Mouse (Mus musculus): ENCODE results near the gene Klhdc4.

The Klhdc4 gene

GRCm38 (mm10) chr8:121806126-121806525 is 23.2 kb downstream of the Klhdc4 start:
- no peak for DNase-seq

- no peak for DNase-seq
Observed at GRCm38 (mm10) chr8:121804829-121805228, 24.5 kb downstream of the Klhdc4 start.

GRCm38 (mm10) chr8:121798401-121798800 is 31.0 kb downstream of the Klhdc4 start:
- DNase-seq = no peak

- DNase-seq = no peak
Observed at GRCm38 (mm10) chr8:121796406-121796805, 33.0 kb downstream of the Klhdc4 start.

GRCm38 (mm10) chr8:121795461-121795860 is 33.9 kb downstream of the Klhdc4 start:
- no peak for DNase-seq

- no peak for DNase-seq
Observed at GRCm38 (mm10) chr8:121794151-121794550, 35.2 kb downstream of the Klhdc4 start.

- no peak for DNase-seq
Observed at GRCm38 (mm10) chr8:121792627-121793026, 36.7 kb downstream of the Klhdc4 start.

GRCm38 (mm10) chr8:121792159-121792558 is 37.2 kb downstream of the Klhdc4 start:
- DNase-seq = peak in 1 of 2 experiments; percentile 12

GRCm38 (mm10) chr8:121788786-121789185 is 40.6 kb downstream of the Klhdc4 start:
- no peak for DNase-seq

GRCm38 (mm10) chr8:121786542-121786941 is 42.8 kb downstream of the Klhdc4 start:
- DNase-seq = no peak

- no peak for DNase-seq
Observed at GRCm38 (mm10) chr8:121782493-121782892, 46.9 kb downstream of the Klhdc4 start.

- DNase-seq = no peak
Observed at GRCm38 (mm10) chr8:121773876-121774275, 55.5 kb downstream of the Klhdc4 start.

- no peak for DNase-seq
Observed at GRCm38 (mm10) chr8:121770845-121771752, 58.3 kb downstream of the Klhdc4 start.

GRCm38 (mm10) chr8:121769621-121770020 is 59.7 kb downstream of the Klhdc4 start:
- DNase-seq = no peak

GRCm38 (mm10) chr8:121769095-121769494 is 60.3 kb downstream of the Klhdc4 start:
- no peak for DNase-seq

- no peak for DNase-seq
Observed at GRCm38 (mm10) chr8:121765594-121766138, 63.7 kb downstream of the Klhdc4 start.

- DNase-seq = no peak
Observed at GRCm38 (mm10) chr8:121763700-121764013, 65.7 kb downstream of the Klhdc4 start.

- no peak for DNase-seq
Observed at GRCm38 (mm10) chr8:121762999-121763699, 66.2 kb downstream of the Klhdc4 start.

GRCm38 (mm10) chr8:121761480-121761879 is 67.9 kb downstream of the Klhdc4 start:
- peak; percentile 3 to 44 for DNase-seq

GRCm38 (mm10) chr8:121760484-121760883 is 68.9 kb downstream of the Klhdc4 start:
- no peak for DNase-seq

- no peak for DNase-seq
Observed at GRCm38 (mm10) chr8:121758470-121758869, 70.9 kb downstream of the Klhdc4 start.

- DNase-seq = peak; percentile 17 to 73
Observed at GRCm38 (mm10) chr8:121751407-121751806, 78.0 kb downstream of the Klhdc4 start.

GRCm38 (mm10) chr8:121750512-121750911 is 78.9 kb downstream of the Klhdc4 start:
- no peak for DNase-seq

- no peak for DNase-seq
Observed at GRCm38 (mm10) chr8:121749501-121749900, 79.9 kb downstream of the Klhdc4 start.

All from kidney, postnatal 36 days (tissue).